Mouse (Mus musculus) layer of hippocampus, adult 18-20 months (tissue): Measurements from ENCODE around the gene Vasn. TPM values are rescaled to one million over a fixed set of nuclear protein-coding genes. Genes with fewer than 3 reads are reported as not detected.

ENCODE experiments used
- DNase-seq, 2 experiments: peaks; one replicate each; pipeline ENCODE4 v3.0.0; 2022; ENCODE audit warnings: low spot score in 2 of 2
- long read RNA-seq: library from polyadenylated mRNA; stranded (forward); transcript quantifications from one replicate; pipeline ENCODE4 v2.0.0, GENCODE M21; 2021
- total RNA-seq, 2 experiments: library from RNA; stranded (reverse); gene quantifications; 2 replicates each; pipeline ENCODE4 v1.2.3; 2021

Gene Vasn
- 1 to 10 TPM; 4.5 to 5.3 TPM for total RNA-seq
- long read RNA-seq, transcript Vasn-201 (2 exons, 2,829 nt), result major isoform, 5 of 5 reads
- long read RNA-seq, partial matches to known transcripts, result 0 of 5 reads
- long read RNA-seq, other reads (novel, unspliced or antisense), result 0 of 5 reads

- DNase-seq, result peak; percentile 59 to 70
These were observed at the start of gene Vasn, which contains the start of gene Dnaja3 for GRCm38 (mm10) chr16:4639831-4640237. Gene Vasn, plus strand, starts transcription at chr16:4639941. Gene Dnaja3, plus strand, starts transcription at chr16:4639989.

- DNase-seq, result no peak
These were observed 49.5 kb upstream of the Vasn start for GRCm38 (mm10) chr16:4590236-4590635.

- DNase-seq, result peak in 1 of 2 experiments; percentile 69
These were observed 46.5 kb upstream of the Vasn start for GRCm38 (mm10) chr16:4592909-4593875.

GRCm38 (mm10) chr16:4593971-4594813, 45.5 kb upstream of the Vasn start, which contains the start of gene Glis2:
Gene Glis2, plus strand, starts transcription at chr16:4594713.
- DNase-seq, result no peak

GRCm38 (mm10) chr16:4594814-4595526, 44.8 kb upstream of the Vasn start:
- no peak for DNase-seq

GRCm38 (mm10) chr16:4595527-4595963, 44.2 kb upstream of the Vasn start:
- no peak for DNase-seq

GRCm38 (mm10) chr16:4596141-4596728, 43.5 kb upstream of the Vasn start:
- no peak for DNase-seq

- DNase-seq, result no peak
These were observed 42.9 kb upstream of the Vasn start for GRCm38 (mm10) chr16:4596836-4597235.

- DNase-seq, result no peak
These were observed 42.4 kb upstream of the Vasn start for GRCm38 (mm10) chr16:4597296-4597695.

- DNase-seq, result no peak
These were observed 41.7 kb upstream of the Vasn start for GRCm38 (mm10) chr16:4598041-4598440.

- DNase-seq, result no peak
These were observed 40.7 kb upstream of the Vasn start for GRCm38 (mm10) chr16:4598891-4599543.

- DNase-seq, result no peak
These were observed 40.1 kb upstream of the Vasn start for GRCm38 (mm10) chr16:4599616-4600015.

- no peak for DNase-seq
These were observed 38.9 kb upstream of the Vasn start for GRCm38 (mm10) chr16:4600701-4601310.

GRCm38 (mm10) chr16:4602189-4602588, 37.6 kb upstream of the Vasn start:
- no peak for DNase-seq

- DNase-seq, result no peak
These were observed 36.8 kb upstream of the Vasn start for GRCm38 (mm10) chr16:4602766-4603452.

- DNase-seq, result no peak
These were observed 36.3 kb upstream of the Vasn start for GRCm38 (mm10) chr16:4603453-4603837.

- no peak for DNase-seq
These were observed 35.4 kb upstream of the Vasn start for GRCm38 (mm10) chr16:4604293-4604837.

- DNase-seq, result no peak
These were observed 34.1 kb upstream of the Vasn start for GRCm38 (mm10) chr16:4605514-4606131.
